Comparison of ENCODE assay signal across 21 mouse cellular contexts in the genomic region with DNA sequence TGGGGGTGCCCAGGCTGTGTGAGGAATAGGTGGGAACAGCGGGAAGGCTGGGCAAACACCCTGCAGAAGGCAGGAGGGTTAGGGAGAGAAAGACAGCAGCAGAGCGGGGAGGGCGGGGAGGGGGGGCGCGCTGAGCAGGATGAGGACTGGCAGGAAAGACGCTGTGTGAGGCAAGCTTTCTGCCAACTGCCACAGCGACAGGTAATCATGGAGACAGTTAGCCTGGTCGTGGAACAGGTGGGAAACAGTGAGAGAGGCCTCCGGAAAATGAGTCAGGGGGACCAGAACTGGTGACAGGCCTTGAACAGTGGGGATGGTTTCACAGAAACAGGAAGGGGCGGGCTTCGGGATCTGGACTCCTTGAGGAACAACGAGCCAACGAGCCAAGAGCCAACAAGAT. TPM values are rescaled to one million over a fixed set of nuclear protein-coding genes. Genes with fewer than 3 reads are reported as not detected.
DNase-seq lines count a peak whose midpoint lies in the region; ATAC-seq and TF ChIP-seq lines count a peak whose summit lies in the region.
"Had no signal": no experiment of that assay in that cellular context is flagged by ENCODE, and none has a peak within 500 bp of the region (broad histone marks: within the 10 kb centered on the region; RNA-seq: fewer than 3 reads in every experiment).

No protein-coding gene starts in this region.

- 67% methylated on average over 13 of the region's 13 CpGs for WGBS in forebrain, postnatal 0 days
- 73% methylated on average over 13 of the region's 13 CpGs for WGBS in forebrain, embryonic 16.5 days
- 54% methylated on average over 13 of the region's 13 CpGs for WGBS in intestine, embryonic 15.5 days
- 53% methylated on average over 13 of the region's 13 CpGs for WGBS in stomach, postnatal 0 days
- WGBS in midbrain, embryonic 10.5 days: 78% methylated on average over 13 of the region's 13 CpGs
- 79% methylated on average over 13 of the region's 13 CpGs for WGBS in kidney, embryonic 14.5 days

- H3K4me1 ChIP-seq in forebrain, postnatal 0 days (ENCODE audit: insufficient read depth): no peaks in the 10 kb centered on the region
- no peaks in the 10 kb centered on the region for H3K4me1 ChIP-seq in forebrain, embryonic 16.5 days (replicated peaks; ENCODE audit: control insufficient read depth, insufficient read depth, low read length)
- peaks cover 0 to 10% of the 10 kb centered on the region in 2 experiments; a peak in 2 of 4 replicates for H3K4me1 ChIP-seq in MEL (ENCODE audit: control insufficient read depth in 1 of 2, insufficient read depth in 2 of 2, low read length in 2 of 2)
- peaks cover 10% of the 10 kb centered on the region; the same call in 1 of the 2 replicates for H3K4me1 ChIP-seq in intestine, embryonic 15.5 days (replicated peaks)
- H3K4me1 ChIP-seq in stomach, postnatal 0 days (replicated peaks; ENCODE audit: control insufficient read depth, insufficient read depth): no peaks in the 10 kb centered on the region
- no peaks in the 10 kb centered on the region; the same call in 1 of the 2 replicates for H3K4me1 ChIP-seq in midbrain, embryonic 10.5 days
- peaks cover 14% of the 10 kb centered on the region; the same call in 1 of the 2 replicates for H3K4me1 ChIP-seq in kidney, embryonic 14.5 days (ENCODE audit: control insufficient read depth, insufficient read depth, low read length)
- H3K4me1 ChIP-seq: midbrain, embryonic 15.5 days had no signal

- no peaks in the 10 kb centered on the region for H3K79me2 ChIP-seq in MEL (ENCODE audit: control insufficient read depth, insufficient read depth, low read length, poor library complexity)

- TF ChIP-seq CTCF in forebrain, postnatal 0 days (IDR thresholded peaks at IDR 0.05; ENCODE audit: low read depth): no peak
- no peak for TF ChIP-seq CTCF in MEL (IDR thresholded peaks at IDR 0.05 in 2 of 3, conservative IDR thresholded peaks at IDR 0.05 in 1 of 3; ENCODE audit: control insufficient read depth in 1 of 3, insufficient read depth in 1 of 3, low read depth in 2 of 3, low read length in 3 of 3, poor library complexity in 1 of 3, severe bottlenecking in 1 of 3)
- no peak for TF ChIP-seq CTCF in stomach, postnatal 0 days (IDR thresholded peaks at IDR 0.05; ENCODE audit: low read depth)

- DNase-seq in forebrain, postnatal 0 days: no peak
- DNase-seq in MEL (ENCODE audit: low read depth, low spot score): no peak
- DNase-seq in stomach, postnatal 0 days (ENCODE audit: low spot score): peak; percentile 45
- no peak for DNase-seq in midbrain, embryonic 10.5 days (ENCODE audit: low spot score)
- DNase-seq: adrenal gland, postnatal 14 days; heart, postnatal 4 days; kidney, adult 9 months; kidney, postnatal 4 days; lung, postnatal 4 days; retina, postnatal 1 day; right cerebral cortex, postnatal 4 days; thymus, postnatal 14 days had no signal

- no peak overlapping the region for H3K4me2 ChIP-seq in forebrain, postnatal 0 days (ENCODE audit: low read depth)
- no peak overlapping the region for H3K4me2 ChIP-seq in forebrain, embryonic 16.5 days (ENCODE audit: low read length)
- 0 out of 2 replicates have a peak overlapping the region, but pooled peaks have one; percentile 17 for H3K4me2 ChIP-seq in intestine, embryonic 15.5 days (replicated peaks)
- no peak overlapping the region for H3K4me2 ChIP-seq in stomach, postnatal 0 days (replicated peaks; ENCODE audit: low read depth)
- H3K4me2 ChIP-seq in kidney, embryonic 14.5 days (replicated peaks; ENCODE audit: low read depth, low read length): no peak overlapping the region
- H3K4me2 ChIP-seq: embryonic facial prominence, embryonic 12.5 days; hindbrain, embryonic 14.5 days; midbrain, embryonic 15.5 days; neural tube, embryonic 13.5 days had no signal

- ATAC-seq in forebrain, postnatal 0 days: peak; percentile 46; the same call in 1 of the 2 replicates
- no peak for ATAC-seq in forebrain, embryonic 16.5 days
- ATAC-seq in intestine, embryonic 15.5 days: no peak
- no peak for ATAC-seq in stomach, postnatal 0 days (ENCODE audit: low FRiP score, low TSS enrichment)
- no peak for ATAC-seq in kidney, embryonic 14.5 days (ENCODE audit: low FRiP score, low TSS enrichment)
- ATAC-seq: inflammation-experienced regulatory T-cells, adult 6 months; midbrain, embryonic 15.5 days had no signal

- TF ChIP-seq POLR2A in MEL (IDR thresholded peaks at IDR 0.05; ENCODE audit: control insufficient read depth in 1 of 2, insufficient read depth in 1 of 2, low read depth in 1 of 2, low read length in 2 of 2, poor library complexity in 1 of 2): no peak

- no peak overlapping the region for H3K4me3 ChIP-seq in forebrain, postnatal 0 days (ENCODE audit: low read depth, low read length)
- H3K4me3 ChIP-seq in forebrain, embryonic 16.5 days (replicated peaks; ENCODE audit: low read length): no peak overlapping the region
- H3K4me3 ChIP-seq in MEL (ENCODE audit: control insufficient read depth in 1 of 2, insufficient read depth in 1 of 2, low read depth in 2 of 2, low read length in 2 of 2): no peak overlapping the region
- H3K4me3 ChIP-seq in intestine, embryonic 15.5 days (replicated peaks): no peak overlapping the region
- no peak overlapping the region for H3K4me3 ChIP-seq in stomach, postnatal 0 days (ENCODE audit: low read depth, low read length)
- no peak overlapping the region for H3K4me3 ChIP-seq in midbrain, embryonic 10.5 days
- no peak overlapping the region for H3K4me3 ChIP-seq in kidney, embryonic 14.5 days (ENCODE audit: low read length)
- H3K4me3 ChIP-seq: embryonic facial prominence, embryonic 12.5 days; midbrain, embryonic 15.5 days; neural tube, embryonic 13.5 days had no signal

- no peaks in the 10 kb centered on the region for H3K36me3 ChIP-seq in forebrain, postnatal 0 days (ENCODE audit: insufficient read depth)
- no peaks in the 10 kb centered on the region for H3K36me3 ChIP-seq in forebrain, embryonic 16.5 days (ENCODE audit: control insufficient read depth, insufficient read depth)
- H3K36me3 ChIP-seq in MEL (ENCODE audit: control insufficient read depth in 1 of 2, insufficient read depth in 2 of 2, low read length in 2 of 2): peaks cover 0 to 3% of the 10 kb centered on the region in 2 experiments; a peak in 2 of 4 replicates
- H3K36me3 ChIP-seq in intestine, embryonic 15.5 days: no peaks in the 10 kb centered on the region
- no peaks in the 10 kb centered on the region for H3K36me3 ChIP-seq in stomach, postnatal 0 days (ENCODE audit: control insufficient read depth, insufficient read depth, low read length)
- no peaks in the 10 kb centered on the region for H3K36me3 ChIP-seq in midbrain, embryonic 10.5 days
- no peaks in the 10 kb centered on the region for H3K36me3 ChIP-seq in kidney, embryonic 14.5 days (ENCODE audit: control insufficient read depth, insufficient read depth, low read length)
- H3K36me3 ChIP-seq: embryonic facial prominence, embryonic 12.5 days; midbrain, embryonic 15.5 days; neural tube, embryonic 13.5 days had no signal

- no peak overlapping the region; the same call in 1 of the 2 replicates for H3K9ac ChIP-seq in forebrain, postnatal 0 days
- no peak overlapping the region for H3K9ac ChIP-seq in forebrain, embryonic 16.5 days (replicated peaks; ENCODE audit: low read depth, low read length)
- H3K9ac ChIP-seq in MEL (ENCODE audit: control insufficient read depth, low read depth, low read length, poor library complexity, severe bottlenecking): no peak overlapping the region
- H3K9ac ChIP-seq in intestine, embryonic 15.5 days: no peak overlapping the region
- H3K9ac ChIP-seq in stomach, postnatal 0 days (ENCODE audit: low read length): no peak overlapping the region
- no peak overlapping the region for H3K9ac ChIP-seq in kidney, embryonic 14.5 days (ENCODE audit: low read depth, low read length)
- H3K9ac ChIP-seq: embryonic facial prominence, embryonic 12.5 days; hindbrain, embryonic 14.5 days; midbrain, embryonic 15.5 days; neural tube, embryonic 13.5 days had no signal

- TF ChIP-seq RAD21 in MEL (IDR thresholded peaks at IDR 0.05; ENCODE audit: low read depth, low read length): no peak

- H3K27me3 ChIP-seq in forebrain, postnatal 0 days (ENCODE audit: insufficient read depth, low read length): no peaks in the 10 kb centered on the region
- no peaks in the 10 kb centered on the region for H3K27me3 ChIP-seq in forebrain, embryonic 16.5 days (replicated peaks; ENCODE audit: control insufficient read depth, insufficient read depth, low read length)
- H3K27me3 ChIP-seq in MEL (ENCODE audit: control insufficient read depth in 1 of 2, insufficient read depth in 2 of 2, low read length in 2 of 2): no peaks in the 10 kb centered on the region
- H3K27me3 ChIP-seq in intestine, embryonic 15.5 days (replicated peaks): no peaks in the 10 kb centered on the region
- no peaks in the 10 kb centered on the region for H3K27me3 ChIP-seq in stomach, postnatal 0 days (ENCODE audit: control insufficient read depth, insufficient read depth, low read length)
- no peaks in the 10 kb centered on the region for H3K27me3 ChIP-seq in midbrain, embryonic 10.5 days (ENCODE audit: low read depth, poor library complexity, severe bottlenecking)
- H3K27me3 ChIP-seq in kidney, embryonic 14.5 days (ENCODE audit: control insufficient read depth, insufficient read depth, low read length): no peaks in the 10 kb centered on the region
- H3K27me3 ChIP-seq: embryonic facial prominence, embryonic 12.5 days; midbrain, embryonic 15.5 days; neural tube, embryonic 13.5 days had no signal

- no peaks in the 10 kb centered on the region for H3K9me3 ChIP-seq in forebrain, postnatal 0 days (ENCODE audit: low read length)
- no peaks in the 10 kb centered on the region for H3K9me3 ChIP-seq in forebrain, embryonic 16.5 days (ENCODE audit: control insufficient read depth, low read length)
- no peaks in the 10 kb centered on the region for H3K9me3 ChIP-seq in MEL (replicated peaks; ENCODE audit: insufficient read depth, low read length)
- H3K9me3 ChIP-seq in intestine, embryonic 15.5 days: no peaks in the 10 kb centered on the region
- H3K9me3 ChIP-seq in stomach, postnatal 0 days (ENCODE audit: control insufficient read depth, low read length): no peaks in the 10 kb centered on the region
- H3K9me3 ChIP-seq in midbrain, embryonic 10.5 days (replicated peaks): no peaks in the 10 kb centered on the region
- H3K9me3 ChIP-seq in kidney, embryonic 14.5 days (ENCODE audit: control insufficient read depth, low read length): no peaks in the 10 kb centered on the region
- H3K9me3 ChIP-seq: embryonic facial prominence, embryonic 12.5 days; midbrain, embryonic 15.5 days; neural tube, embryonic 13.5 days had no signal

- H3K27ac ChIP-seq in forebrain, postnatal 0 days (ENCODE audit: low read depth, low read length): no peak overlapping the region
- no peak overlapping the region for H3K27ac ChIP-seq in forebrain, embryonic 16.5 days (ENCODE audit: low read length)
- no peak overlapping the region for H3K27ac ChIP-seq in MEL (ENCODE audit: control insufficient read depth, low read depth, low read length)
- H3K27ac ChIP-seq in intestine, embryonic 15.5 days: no peak overlapping the region
- H3K27ac ChIP-seq in stomach, postnatal 0 days (replicated peaks): 0 out of 2 replicates have a peak overlapping the region, but pooled peaks have one; percentile 13
- H3K27ac ChIP-seq in midbrain, embryonic 10.5 days (replicated peaks): no peak overlapping the region
- no peak overlapping the region for H3K27ac ChIP-seq in kidney, embryonic 14.5 days (ENCODE audit: low read depth, low read length)
- H3K27ac ChIP-seq: embryonic facial prominence, embryonic 12.5 days; hindbrain, embryonic 14.5 days; midbrain, embryonic 15.5 days; neural tube, embryonic 13.5 days had no signal

- TF ChIP-seq EP300 in MEL (IDR thresholded peaks at IDR 0.05; ENCODE audit: low read depth in 1 of 2, low read length in 2 of 2): no peak
- TF ChIP-seq EP300 in stomach, postnatal 0 days (optimal IDR thresholded peaks at IDR 0.05): no peak

RNA-seq across cellular contexts. Expression of a gene that starts 20.4 kb away (rescaled TPM):
- 1.2 and 2.8 TPM in 2 replicates for total RNA-seq in forebrain, postnatal 0 days (2014; rRNA removed)
- 1.4 and 1.9 TPM in 2 replicates for polyA plus RNA-seq in forebrain, postnatal 0 days (2015; fragmentation: Nextera tagmentation; extraction: Ambion mirVana)
- polyA plus RNA-seq in forebrain, embryonic 16.5 days (2015; fragmentation: Nextera tagmentation; extraction: Ambion mirVana): 0.90 and 1.6 TPM in 2 replicates
- not detected in 2 replicates for total RNA-seq in MEL (2012; rRNA removed)
- polyA plus RNA-seq in MEL (2012; ENCODE audit: insufficient read depth in 1 of 2, insufficient read length in 2 of 2, low read depth in 1 of 2, low replicate concordance in 2 of 2, missing spikeins in 1 of 2): not detected
- polyA plus RNA-seq in intestine, embryonic 15.5 days (2015; fragmentation: Nextera tagmentation; extraction: Ambion mirVana): 6.4 and 6.9 TPM in 2 replicates
- 17.1 and 18.2 TPM in 2 replicates for polyA plus RNA-seq in stomach, postnatal 0 days (2015; fragmentation: Nextera tagmentation; extraction: Ambion mirVana)
- 0.49 and 1.3 TPM in 2 replicates for polyA plus RNA-seq in midbrain, embryonic 10.5 days (2016; fragmentation: Nextera tagmentation; extraction: Ambion mirVana)
- 2.8 and 5.8 TPM in 2 replicates for polyA plus RNA-seq in kidney, embryonic 14.5 days (2014; fragmentation: Nextera tagmentation; extraction: Ambion mirVana)
- polyA plus RNA-seq: C2C12 had no signal

RNA-seq across cellular contexts. Expression of a gene that starts 27.4 kb away (rescaled TPM):
- 37.4 and 41.2 TPM in 2 replicates for total RNA-seq in forebrain, postnatal 0 days (2014; rRNA removed)
- polyA plus RNA-seq in forebrain, postnatal 0 days (2015; fragmentation: Nextera tagmentation; extraction: Ambion mirVana): 42.6 and 44.2 TPM in 2 replicates
- polyA plus RNA-seq in forebrain, embryonic 16.5 days (2015; fragmentation: Nextera tagmentation; extraction: Ambion mirVana): 43.8 and 47.4 TPM in 2 replicates
- total RNA-seq in MEL (2012; rRNA removed): 7.7 and 8.7 TPM in 2 replicates
- polyA plus RNA-seq in MEL (2012; ENCODE audit: insufficient read depth in 1 of 2, insufficient read length in 2 of 2, low read depth in 1 of 2, low replicate concordance in 2 of 2, missing spikeins in 1 of 2): 10 to 100 TPM in 1 of 2 experiments, not detected in 1; 13.0 TPM
- 15.4 and 16.8 TPM in 2 replicates for polyA plus RNA-seq in intestine, embryonic 15.5 days (2015; fragmentation: Nextera tagmentation; extraction: Ambion mirVana)
- 17.7 and 20.7 TPM in 2 replicates for polyA plus RNA-seq in stomach, postnatal 0 days (2015; fragmentation: Nextera tagmentation; extraction: Ambion mirVana)
- polyA plus RNA-seq in midbrain, embryonic 10.5 days (2016; fragmentation: Nextera tagmentation; extraction: Ambion mirVana): 20.3 and 23.6 TPM in 2 replicates
- polyA plus RNA-seq in kidney, embryonic 14.5 days (2014; fragmentation: Nextera tagmentation; extraction: Ambion mirVana): 16.2 and 18.2 TPM in 2 replicates

RNA-seq across cellular contexts. Expression of a gene that starts 45.1 kb away (rescaled TPM):
- total RNA-seq in forebrain, postnatal 0 days (2014; rRNA removed): 29.9 and 41.3 TPM in 2 replicates
- polyA plus RNA-seq in forebrain, postnatal 0 days (2015; fragmentation: Nextera tagmentation; extraction: Ambion mirVana): 12.3 and 14.7 TPM in 2 replicates
- polyA plus RNA-seq in forebrain, embryonic 16.5 days (2015; fragmentation: Nextera tagmentation; extraction: Ambion mirVana): 20.0 and 24.9 TPM in 2 replicates
- total RNA-seq in MEL (2012; rRNA removed): 13.1 and 13.4 TPM in 2 replicates
- 10 to 100 TPM; 17.2 to 25.7 TPM for polyA plus RNA-seq in MEL (2012; ENCODE audit: insufficient read depth in 1 of 2, insufficient read length in 2 of 2, low read depth in 1 of 2, low replicate concordance in 2 of 2, missing spikeins in 1 of 2)
- polyA plus RNA-seq in intestine, embryonic 15.5 days (2015; fragmentation: Nextera tagmentation; extraction: Ambion mirVana): 25.4 and 25.5 TPM in 2 replicates
- polyA plus RNA-seq in stomach, postnatal 0 days (2015; fragmentation: Nextera tagmentation; extraction: Ambion mirVana): 12.1 and 12.7 TPM in 2 replicates
- 24.4 and 24.5 TPM in 2 replicates for polyA plus RNA-seq in midbrain, embryonic 10.5 days (2016; fragmentation: Nextera tagmentation; extraction: Ambion mirVana)
- polyA plus RNA-seq in kidney, embryonic 14.5 days (2014; fragmentation: Nextera tagmentation; extraction: Ambion mirVana): 32.6 and 49.7 TPM in 2 replicates
